Mouse (Mus musculus): ENCODE results near the gene Slc37a3. TPM values are rescaled to one million over a fixed set of nuclear protein-coding genes. Genes with fewer than 3 reads are reported as not detected.
"Not testable (repeated sequence)": the region's sequence is repeated elsewhere in the genome, so short reads cannot be mapped to it uniquely, and the experiment has no call there.

The Slc37a3 gene
- 59.1 and 64.5 TPM in 2 replicates for polyA plus RNA-seq (2015; fragmentation: Nextera tagmentation; extraction: Ambion mirVana)

DNA sequence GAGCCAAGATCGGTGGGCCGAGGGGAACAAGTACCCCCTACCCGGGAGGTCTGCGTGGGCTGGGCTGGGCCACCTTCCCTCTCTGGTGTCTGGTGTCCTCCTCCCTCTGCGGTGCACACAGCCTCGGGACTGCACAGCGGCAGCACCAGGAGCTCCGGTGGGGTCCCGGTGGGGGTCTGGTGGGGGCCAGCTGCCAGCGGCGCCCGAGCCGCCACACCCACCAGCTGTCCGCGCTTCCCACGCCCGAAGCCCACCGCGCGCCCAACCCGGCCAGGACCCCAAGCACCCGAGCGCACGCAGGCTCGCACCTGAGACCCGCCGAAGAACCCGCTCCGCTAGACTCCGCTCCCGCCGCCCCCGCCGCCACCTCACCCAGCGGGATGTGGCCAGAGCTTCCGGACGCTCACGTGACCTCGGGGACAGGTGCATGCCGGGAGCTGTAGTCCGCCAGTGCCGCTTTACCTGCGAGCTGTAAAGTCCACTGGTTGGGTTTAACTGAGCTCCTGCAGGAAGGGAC, at the start of gene Slc37a3:
TSS of gene Slc37a3 (minus strand) at position 365 of the 517 bp plus-strand sequence.
- Histone ChIP-seq H3K36me3 (peaks cover 13% of the 10 kb centered on the region), H3K27me3 (peaks cover 14% of the 10 kb centered on the region; the same call in 1 of the 2 replicates), H3K9ac (peak within 1 kb of the TSS; percentile 80), H3K4me3 (peak within 1 kb of the TSS; percentile 97), H3K27ac (peak within 1 kb of the TSS; percentile 75; the same call in 1 of the 2 replicates), H3K4me1 (peaks cover 31% of the 10 kb centered on the region), H3K4me2 (peak within 1 kb of the TSS; percentile 63), H3K9me3 (no peaks in the 10 kb centered on the region)
- ATAC-seq (ENCODE audit: insufficient number of reproducible peaks, low FRiP score, low TSS enrichment, low read depth) = peak; percentile 91
- under 1% methylated on average over 43 of the region's 43 CpGs for WGBS

DNA sequence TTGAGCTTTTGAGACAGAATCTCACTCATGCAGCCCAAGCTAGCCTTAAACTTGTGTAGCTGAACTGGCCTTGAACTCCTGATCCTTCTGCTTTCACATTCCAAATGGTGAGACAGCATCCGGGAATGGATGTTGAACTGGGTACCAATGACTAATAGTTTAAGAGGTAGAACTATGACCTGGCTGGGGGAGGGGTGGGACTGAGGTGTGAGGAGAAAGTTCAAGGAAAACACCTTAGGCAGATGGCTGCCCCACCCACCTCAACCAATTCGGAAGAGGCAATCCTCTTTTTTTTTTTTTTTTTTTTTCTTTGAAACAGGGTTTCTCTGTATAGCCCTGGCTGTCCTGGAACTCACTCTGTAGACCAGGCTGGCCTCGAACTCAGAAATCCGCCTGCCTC, 49.2 kb upstream of the Slc37a3 start:
- no peaks in the 10 kb centered on the region for H3K9me3 ChIP-seq
- H3K27ac ChIP-seq = no peak overlapping the region
- WGBS = 73% methylated on average over 4 of the region's 4 CpGs
- ATAC-seq (ENCODE audit: insufficient number of reproducible peaks, low FRiP score, low TSS enrichment, low read depth) = no peak
- no peak overlapping the region for H3K4me3 ChIP-seq
- H3K27me3 ChIP-seq = peaks cover 11% of the 10 kb centered on the region; the same call in 1 of the 2 replicates
- H3K4me2 ChIP-seq = no peak overlapping the region
- H3K36me3 ChIP-seq = no peaks in the 10 kb centered on the region
- no peak overlapping the region for H3K9ac ChIP-seq
- H3K4me1 ChIP-seq = no peaks in the 10 kb centered on the region

DNA sequence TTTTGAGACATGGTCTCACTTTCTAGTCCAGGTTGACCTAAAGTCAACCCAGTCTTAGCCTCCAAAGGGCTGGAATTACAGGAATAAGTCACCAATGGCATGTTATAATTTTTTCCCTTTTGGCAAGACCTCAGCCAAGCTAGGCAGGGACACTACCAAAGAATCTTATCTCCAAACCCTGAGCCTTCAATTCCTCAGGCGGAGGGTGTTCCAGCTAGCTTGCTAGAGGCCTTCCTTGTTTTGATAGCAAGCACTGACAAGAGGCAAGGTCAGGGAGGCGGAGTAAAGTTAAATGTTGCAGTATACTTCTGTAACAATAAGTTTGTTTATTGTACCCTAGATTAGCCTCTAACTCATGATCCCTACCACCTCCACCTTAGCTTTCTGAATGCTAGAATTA, 47.7 kb upstream of the Slc37a3 start:
- no peaks in the 10 kb centered on the region for H3K36me3 ChIP-seq
- peaks cover 19% of the 10 kb centered on the region; the same call in 1 of the 2 replicates for H3K27me3 ChIP-seq
- ATAC-seq (ENCODE audit: insufficient number of reproducible peaks, low FRiP score, low TSS enrichment, low read depth) = no peak
- no peaks in the 10 kb centered on the region for H3K9me3 ChIP-seq
- H3K27ac ChIP-seq = no peak overlapping the region
- H3K4me2 ChIP-seq = no peak overlapping the region
- no peak overlapping the region for H3K4me3 ChIP-seq
- peaks cover 3% of the 10 kb centered on the region for H3K4me1 ChIP-seq
- H3K9ac ChIP-seq = no peak overlapping the region
- WGBS = 84% methylated on average over 2 of the region's 2 CpGs

DNA sequence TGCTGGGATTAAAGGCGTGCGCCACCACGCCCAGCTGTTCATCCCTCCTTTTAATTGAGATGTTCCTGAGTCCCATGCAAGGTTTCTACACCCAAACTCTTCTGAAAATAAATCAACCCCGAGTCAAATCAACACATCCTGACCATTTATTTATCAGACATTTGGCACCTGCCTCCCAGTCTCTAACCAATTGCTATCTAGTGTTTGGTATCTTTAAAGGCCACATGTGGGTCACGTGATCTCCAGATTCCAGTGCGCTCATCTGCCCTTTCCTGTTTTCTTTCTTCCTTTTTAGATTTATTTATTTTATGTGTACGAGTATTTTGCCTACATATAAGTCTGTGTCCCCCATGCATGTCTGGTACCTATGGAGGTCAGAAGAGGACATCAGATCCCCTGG, 46.2 kb upstream of the Slc37a3 start:
- no peak overlapping the region for H3K4me2 ChIP-seq
- no peaks in the 10 kb centered on the region for H3K9me3 ChIP-seq
- H3K9ac ChIP-seq = no peak overlapping the region
- no peak overlapping the region for H3K27ac ChIP-seq
- H3K36me3 ChIP-seq = no peaks in the 10 kb centered on the region
- 91% methylated on average over 7 of the region's 7 CpGs for WGBS
- H3K27me3 ChIP-seq = peaks cover 19% of the 10 kb centered on the region; the same call in 1 of the 2 replicates
- H3K4me3 ChIP-seq = no peak overlapping the region
- H3K4me1 ChIP-seq = peaks cover 9% of the 10 kb centered on the region
- ATAC-seq (ENCODE audit: insufficient number of reproducible peaks, low FRiP score, low TSS enrichment, low read depth) = no peak

DNA sequence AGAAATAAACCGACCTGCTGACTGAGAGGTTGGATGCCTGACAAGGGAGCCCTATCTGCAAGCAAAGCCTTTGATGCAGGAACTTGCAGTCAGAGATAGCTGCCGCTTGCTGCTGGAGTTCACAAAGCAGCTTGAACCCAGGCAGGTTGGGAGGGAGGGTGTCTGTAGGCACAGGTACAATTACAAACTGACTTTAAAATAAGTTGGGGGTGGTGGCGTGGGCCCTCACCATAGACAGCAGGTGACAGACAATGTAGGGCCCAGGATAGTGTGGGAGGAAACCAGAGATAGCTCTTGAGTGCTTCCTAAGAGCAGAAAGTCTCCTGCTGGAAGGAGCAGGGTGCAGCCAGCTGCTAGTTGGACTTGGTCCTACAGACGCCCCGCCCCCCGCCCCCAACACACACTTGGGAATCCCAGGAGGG, 45.7 kb upstream of the Slc37a3 start:
- no peak overlapping the region for H3K4me3 ChIP-seq
- 57% methylated on average over 6 of the region's 6 CpGs for WGBS
- H3K36me3 ChIP-seq = no peaks in the 10 kb centered on the region
- peaks cover 22% of the 10 kb centered on the region; the same call in 1 of the 2 replicates for H3K27me3 ChIP-seq
- no peak for ATAC-seq (ENCODE audit: insufficient number of reproducible peaks, low FRiP score, low TSS enrichment, low read depth)
- no peak overlapping the region for H3K9ac ChIP-seq
- peaks cover 9% of the 10 kb centered on the region for H3K4me1 ChIP-seq
- H3K4me2 ChIP-seq = no peak overlapping the region
- H3K9me3 ChIP-seq = no peaks in the 10 kb centered on the region
- no peak overlapping the region for H3K27ac ChIP-seq

DNA sequence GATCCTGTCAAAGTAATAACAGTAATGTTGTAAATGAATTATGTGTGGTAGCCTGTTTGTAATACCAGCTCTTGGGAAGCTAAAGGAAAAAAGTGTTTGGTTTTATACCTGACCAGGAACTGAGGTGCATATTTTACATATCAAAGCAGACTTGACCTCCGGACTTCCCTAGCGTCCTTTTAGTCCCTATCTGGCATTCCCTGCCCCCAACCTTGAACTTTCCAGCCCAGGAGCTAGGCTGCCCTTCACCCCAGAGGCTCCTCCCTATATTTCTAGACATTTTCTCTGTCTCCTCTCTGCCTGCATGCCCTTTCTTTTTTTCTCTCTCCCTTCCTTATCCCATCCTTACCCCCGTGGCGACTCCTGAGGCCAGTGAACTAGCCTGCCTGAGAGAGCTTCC, 43.4 kb upstream of the Slc37a3 start:
- Histone ChIP-seq H3K9me3 (no peaks in the 10 kb centered on the region), H3K27ac (no peak overlapping the region), H3K4me1 (peaks cover 9% of the 10 kb centered on the region), H3K4me2 (no peak overlapping the region), H3K4me3 (peak overlapping the region; percentile 94; the same call in 1 of the 2 replicates), H3K36me3 (no peaks in the 10 kb centered on the region), H3K9ac (no peak overlapping the region), H3K27me3 (peaks cover 25% of the 10 kb centered on the region; the same call in 1 of the 2 replicates)
- 39% methylated on average over 4 of the region's 4 CpGs for WGBS
- ATAC-seq (ENCODE audit: insufficient number of reproducible peaks, low FRiP score, low TSS enrichment, low read depth) = no peak

DNA sequence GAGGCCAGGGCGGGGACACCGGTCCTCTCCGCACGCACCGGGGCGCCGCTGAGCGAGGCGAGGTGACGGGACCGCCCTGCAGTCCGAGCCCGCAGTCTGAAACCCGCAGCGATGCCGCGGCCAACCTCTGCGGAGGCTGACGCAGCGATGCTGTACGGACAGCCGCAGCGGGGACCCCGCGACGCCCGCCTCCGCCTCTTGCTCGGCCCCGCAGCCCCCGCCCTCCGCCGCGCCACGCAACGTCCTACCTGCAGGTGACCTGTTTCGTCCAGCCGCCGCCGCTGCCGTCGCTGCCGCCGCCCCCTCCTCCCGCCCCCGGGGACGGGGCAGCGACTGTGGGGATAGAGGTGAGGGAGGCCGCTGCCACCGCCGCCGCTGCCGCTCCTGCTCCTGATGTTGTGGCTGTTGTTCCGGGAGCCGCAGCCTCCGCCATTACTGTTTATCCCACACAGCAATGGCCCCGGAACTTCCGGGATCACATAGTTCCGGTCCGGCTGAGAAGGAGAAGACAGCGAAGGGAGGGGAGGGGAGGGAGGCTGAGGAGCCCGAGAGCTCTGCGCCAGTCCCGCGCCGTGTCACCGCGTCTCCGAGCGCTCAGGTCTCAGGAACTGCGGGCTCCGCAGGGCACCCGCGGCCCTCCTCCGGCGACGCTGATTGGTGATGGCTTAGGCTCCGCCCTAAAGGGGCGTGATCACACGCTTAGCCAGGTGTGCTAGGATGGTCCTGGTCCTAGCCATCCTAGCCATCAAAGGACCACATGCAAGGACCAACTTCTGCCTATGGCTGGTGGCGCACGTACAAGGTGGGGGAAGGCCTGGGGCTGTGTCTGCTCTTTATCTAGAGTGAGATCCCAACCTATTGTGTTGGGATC, 42.6 kb upstream of the Slc37a3 start, which contains the start of gene Mkrn1:
TSS of gene Mkrn1 (minus strand) at position 612 of the 871 bp plus-strand sequence.
- Histone ChIP-seq H3K4me2 (peak within 1 kb of the TSS; percentile 74), H3K9ac (peak within 1 kb of the TSS; percentile 74), H3K27ac (peak within 1 kb of the TSS; percentile 82), H3K4me3 (peak within 1 kb of the TSS; percentile 94), H3K27me3 (peaks cover 25% of the 10 kb centered on the region; the same call in 1 of the 2 replicates), H3K9me3 (no peaks in the 10 kb centered on the region), H3K4me1 (peaks cover 9% of the 10 kb centered on the region), H3K36me3 (no peaks in the 10 kb centered on the region)
- ATAC-seq (ENCODE audit: insufficient number of reproducible peaks, low FRiP score, low TSS enrichment, low read depth) = peak; percentile 87
- under 1% methylated on average over 75 of the region's 82 CpGs for WGBS

DNA sequence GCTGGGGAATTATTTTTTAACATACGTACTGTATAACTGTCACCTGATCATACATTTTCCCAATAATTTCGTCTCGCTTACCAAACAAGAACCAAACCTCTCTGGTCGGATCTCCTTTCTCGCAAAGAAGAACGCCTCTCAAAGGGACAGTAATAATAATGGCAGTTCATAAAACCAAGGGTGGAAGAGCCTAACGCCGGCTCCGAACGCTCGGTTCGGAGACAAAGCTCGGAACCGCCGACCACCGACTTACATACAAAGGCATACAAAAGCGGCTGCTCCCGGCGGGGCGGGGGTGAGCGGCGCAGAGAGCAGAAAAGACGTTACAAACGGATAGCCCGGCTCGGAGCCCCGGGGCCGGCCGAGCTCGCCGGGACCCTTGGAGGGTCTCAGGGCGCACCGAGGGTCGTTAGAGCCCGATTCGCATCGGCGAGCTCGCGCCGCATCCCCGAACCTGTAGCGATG, 41.9 kb upstream of the Slc37a3 start:
- Histone ChIP-seq H3K9ac (peak overlapping the region; percentile 74), H3K4me2 (peak overlapping the region; percentile 74), H3K4me3 (peak overlapping the region; percentile 94), H3K27me3 (peaks cover 25% of the 10 kb centered on the region; the same call in 1 of the 2 replicates), H3K27ac (peak overlapping the region; percentile 82), H3K36me3 (no peaks in the 10 kb centered on the region), H3K4me1 (peaks cover 9% of the 10 kb centered on the region), H3K9me3 (no peaks in the 10 kb centered on the region)
- under 1% methylated on average over 43 of the region's 43 CpGs for WGBS
- ATAC-seq (ENCODE audit: insufficient number of reproducible peaks, low FRiP score, low TSS enrichment, low read depth) = no peak; the same call in 1 of the 2 replicates

DNA sequence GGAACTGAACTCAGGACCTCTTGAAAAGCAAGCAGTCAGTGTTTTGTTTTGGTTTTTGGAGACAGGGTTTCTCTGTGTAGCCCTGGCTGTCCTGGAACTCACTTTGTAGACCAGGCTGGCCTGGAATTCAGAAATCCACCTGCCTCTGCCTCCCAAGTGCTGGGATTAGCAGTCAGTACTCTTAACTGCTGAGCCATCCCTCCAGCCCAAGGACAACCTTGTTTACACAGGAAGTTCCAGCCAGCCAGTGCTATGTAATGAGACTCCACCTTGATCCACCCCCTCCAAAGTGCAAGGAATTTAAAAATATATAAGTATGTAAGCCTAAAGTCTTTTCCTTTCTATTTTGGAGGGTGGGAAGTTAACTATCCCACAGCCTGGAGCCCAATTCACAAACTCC, 39.2 kb upstream of the Slc37a3 start:
- not testable (repeated sequence) for H3K27ac ChIP-seq; H3K9ac ChIP-seq; H3K4me1 ChIP-seq; ATAC-seq (ENCODE audit: insufficient number of reproducible peaks, low FRiP score, low TSS enrichment, low read depth); H3K9me3 ChIP-seq; H3K4me2 ChIP-seq; H3K4me3 ChIP-seq; H3K36me3 ChIP-seq
- H3K27me3 ChIP-seq = 0 out of 2 replicates have a peak, but pooled peaks cover 13% of the 10 kb centered on the region

DNA sequence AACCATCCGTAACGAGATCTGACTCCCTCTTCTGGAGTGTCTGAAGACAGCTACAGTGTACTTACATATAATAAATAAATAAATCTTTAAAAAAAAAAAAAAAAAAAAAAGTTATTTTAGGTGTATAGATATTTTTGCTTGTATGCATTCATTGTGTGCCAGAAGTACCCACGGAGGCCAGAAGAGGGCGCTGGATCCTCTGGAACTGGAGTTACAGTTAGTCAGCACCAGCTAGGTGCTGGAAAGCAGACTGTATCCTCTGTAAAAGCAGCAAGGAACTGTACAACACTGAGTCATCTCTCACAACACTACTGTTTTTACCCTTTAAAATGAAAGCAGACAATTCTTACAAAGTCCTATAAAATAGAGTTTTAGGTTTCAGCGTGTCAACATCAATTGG, 38.3 kb upstream of the Slc37a3 start:
- Histone ChIP-seq H3K27me3 (0 out of 2 replicates have a peak, but pooled peaks cover 6% of the 10 kb centered on the region), H3K36me3 (no peaks in the 10 kb centered on the region), H3K4me3 (no peak overlapping the region), H3K9ac (no peak overlapping the region), H3K4me2 (no peak overlapping the region), H3K9me3 (no peaks in the 10 kb centered on the region), H3K27ac (no peak overlapping the region), H3K4me1 (peaks cover 9% of the 10 kb centered on the region)
- no peak for ATAC-seq (ENCODE audit: insufficient number of reproducible peaks, low FRiP score, low TSS enrichment, low read depth)
- 55% methylated on average over 3 of the region's 5 CpGs for WGBS

DNA sequence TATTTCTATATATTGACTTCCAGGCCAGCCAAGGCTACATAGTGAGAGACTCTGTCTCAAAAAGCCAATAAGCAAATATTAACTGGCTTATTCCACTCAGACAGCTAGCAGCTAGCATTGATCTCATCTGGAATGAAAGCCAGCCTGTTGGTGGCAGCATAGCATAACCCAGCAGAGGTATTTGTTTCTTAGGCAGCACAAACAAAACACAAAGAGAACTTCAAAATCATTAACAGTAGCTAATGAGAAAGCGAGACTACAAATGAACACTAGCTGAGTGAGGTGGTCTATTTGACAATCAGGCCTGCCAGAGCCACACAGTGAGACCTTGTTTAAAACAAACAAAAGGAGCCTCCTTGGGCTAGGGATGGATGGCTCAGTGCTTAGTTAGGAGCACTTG, 36.6 kb upstream of the Slc37a3 start:
- Histone ChIP-seq H3K9ac (no peak overlapping the region), H3K27me3 (0 out of 2 replicates have a peak, but pooled peaks cover 6% of the 10 kb centered on the region), H3K9me3 (no peaks in the 10 kb centered on the region), H3K4me1 (peaks cover 3% of the 10 kb centered on the region), H3K4me3 (no peak overlapping the region), H3K27ac (no peak overlapping the region), H3K4me2 (no peak overlapping the region), H3K36me3 (peaks cover 4% of the 10 kb centered on the region; the same call in 1 of the 2 replicates)
- no peak for ATAC-seq (ENCODE audit: insufficient number of reproducible peaks, low FRiP score, low TSS enrichment, low read depth)
- 73% methylated on average over 1 of the region's 1 CpGs for WGBS

DNA sequence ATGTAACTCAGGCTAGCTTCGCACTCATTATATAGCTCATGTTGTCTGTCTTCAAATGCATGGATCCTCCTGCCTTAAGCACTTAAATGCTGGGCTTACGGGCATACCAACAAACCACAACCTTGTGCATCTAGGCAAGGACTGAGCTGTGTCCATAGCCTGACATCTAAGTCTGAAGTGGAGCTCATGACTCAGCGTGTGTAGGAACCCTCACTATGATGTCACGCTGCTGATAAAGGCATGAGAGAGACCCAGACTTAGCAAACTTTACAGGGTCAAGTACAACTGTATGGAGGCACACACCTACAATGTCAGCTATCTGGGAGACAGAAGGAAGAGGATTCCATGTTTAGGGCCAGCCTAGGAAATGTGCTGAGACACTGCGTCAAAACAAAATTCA, 29.0 kb upstream of the Slc37a3 start:
- Histone ChIP-seq H3K4me3 (no peak overlapping the region), H3K36me3 (peaks cover 21% of the 10 kb centered on the region), H3K4me1 (no peaks in the 10 kb centered on the region), H3K9ac (no peak overlapping the region), H3K4me2 (no peak overlapping the region), H3K9me3 (no peaks in the 10 kb centered on the region), H3K27me3 (no peaks in the 10 kb centered on the region), H3K27ac (no peak overlapping the region)
- WGBS = 92% methylated on average over 5 of the region's 5 CpGs
- ATAC-seq (ENCODE audit: insufficient number of reproducible peaks, low FRiP score, low TSS enrichment, low read depth) = no peak
